Mouse (Mus musculus) induced T-regulatory cell, adult 2 months (primary cell): Measurements from ENCODE around the gene Fchsd2.
A peak's percentile ranks its signal among the peaks of the same experiment; 100 is the strongest.

Experiments used
- DNase-seq: peaks from one replicate; pipeline ENCODE4 v3.0.0-alpha.2; 2012; ENCODE audit warnings: low read depth

The Fchsd2 gene

DNA sequence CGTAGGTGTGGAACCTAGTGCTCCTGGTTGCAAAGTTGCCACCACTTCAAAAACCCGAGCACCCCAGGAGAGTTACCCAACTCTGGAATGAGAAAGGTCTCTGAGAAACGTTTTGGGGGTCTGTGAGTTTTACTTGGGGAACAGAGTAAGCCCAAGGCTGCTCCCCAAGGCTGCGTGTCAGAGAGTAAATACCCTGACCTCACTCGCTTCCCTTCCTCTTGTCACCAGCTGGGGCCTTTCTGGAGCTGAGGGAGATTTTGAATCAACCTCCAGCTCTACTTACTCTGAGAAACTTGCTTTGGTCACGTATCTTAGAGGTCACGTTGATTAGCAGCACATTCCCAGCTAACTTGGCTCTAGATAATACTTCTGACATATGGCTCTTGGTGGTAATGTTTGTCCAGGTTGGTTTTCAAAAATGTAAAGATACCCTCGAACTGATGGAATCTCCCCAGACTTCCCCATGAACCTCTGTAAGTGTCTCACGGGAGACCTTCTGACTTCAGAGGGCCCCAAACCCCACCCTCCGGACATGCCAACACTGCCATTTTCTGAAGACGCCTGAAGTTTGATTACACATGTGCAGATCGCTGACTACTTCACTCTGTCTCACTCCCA, 20.4 kb upstream of the Fchsd2 start:
- peak; percentile 56 for DNase-seq

DNA sequence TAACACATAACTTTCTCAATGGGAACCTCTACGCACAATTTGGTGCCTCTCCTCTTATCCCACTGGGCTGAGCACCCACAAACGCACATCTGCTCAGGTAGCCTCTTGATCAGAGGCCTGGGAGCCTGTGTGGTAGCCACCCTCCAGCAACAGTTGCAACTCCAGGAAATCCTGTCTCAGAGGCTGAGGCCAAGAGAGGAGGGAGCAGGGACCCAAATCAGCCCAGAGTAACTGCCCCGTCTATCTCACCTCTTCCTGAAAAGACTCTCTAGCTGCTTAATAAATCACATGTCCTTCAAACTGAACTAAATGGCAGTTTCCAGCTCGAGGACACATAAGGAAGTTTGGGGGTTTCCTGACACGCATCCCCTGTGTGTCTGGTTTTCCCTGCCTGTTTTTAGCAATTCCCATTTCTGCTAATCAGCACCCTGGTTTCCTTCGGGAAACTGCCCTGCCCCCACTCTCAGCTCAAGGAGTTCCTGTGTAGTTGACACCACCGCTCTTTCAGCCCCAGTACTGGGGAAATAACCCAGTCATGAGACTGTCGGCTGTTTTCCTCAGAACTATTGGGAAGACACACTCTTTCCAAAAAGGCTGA, 18.4 kb upstream of the Fchsd2 start:
- DNase-seq: no peak

DNA sequence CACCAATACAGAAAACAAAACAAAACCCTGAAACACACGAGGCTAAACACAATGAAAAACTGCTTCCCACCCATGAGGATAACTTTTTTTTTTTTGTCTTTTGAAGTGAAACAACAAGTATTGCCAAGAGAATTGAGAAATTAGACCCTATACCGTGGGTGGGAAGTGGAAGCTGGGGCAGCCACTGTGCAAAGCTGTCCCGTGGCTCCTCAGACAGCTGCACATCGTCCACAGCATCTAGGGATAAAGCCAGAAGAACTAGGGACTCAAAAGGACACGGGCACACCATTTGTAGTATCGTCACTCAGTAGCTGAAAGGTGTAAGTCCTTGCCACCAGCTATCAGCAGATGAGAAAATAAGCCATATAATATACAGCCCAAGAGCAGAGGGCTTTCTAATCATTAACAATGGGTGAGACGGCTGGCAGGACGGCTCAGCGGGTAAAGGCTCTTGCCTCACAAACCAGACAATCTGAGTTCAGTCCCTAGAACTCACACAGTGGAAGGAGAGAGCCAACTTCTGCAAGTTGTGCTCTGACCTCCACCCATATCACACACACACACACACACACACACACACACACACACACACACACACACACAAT, 9.0 kb upstream of the Fchsd2 start:
- no peak for DNase-seq

DNA sequence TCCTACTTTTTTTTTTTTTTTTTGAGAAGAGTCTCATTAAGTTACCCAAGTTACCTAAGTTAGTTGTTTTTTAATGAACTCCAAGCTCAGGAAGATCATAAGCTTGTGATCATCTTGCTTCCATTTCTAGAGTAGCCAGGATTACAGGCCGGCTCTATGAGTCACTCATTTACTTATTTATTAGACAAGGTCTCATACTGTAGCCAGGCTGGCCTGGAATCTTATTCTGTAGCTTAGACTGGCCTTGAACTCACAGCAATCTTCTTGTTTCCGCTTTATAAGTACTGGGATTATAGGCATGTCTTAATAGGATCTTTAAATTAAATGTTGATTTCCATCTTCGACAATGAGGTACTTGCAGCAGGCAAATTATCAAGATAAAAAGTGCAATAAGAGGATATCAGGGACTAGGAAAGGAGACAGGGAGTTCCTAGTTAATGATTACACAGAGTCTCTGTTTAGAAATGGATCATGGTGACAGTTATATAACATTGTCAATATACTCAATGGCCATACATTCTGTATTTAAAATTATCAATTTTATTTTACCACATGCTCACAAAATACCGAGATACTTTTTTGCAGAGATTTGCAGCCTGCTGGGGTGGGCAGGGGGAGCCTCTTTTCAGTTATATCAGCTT, 7.7 kb upstream of the Fchsd2 start:
- DNase-seq: no peak

- DNase-seq: no peak
These were observed 6.9 kb upstream of the Fchsd2 start for GRCm38 (mm10) chr7:101085779-101086178.

DNA sequence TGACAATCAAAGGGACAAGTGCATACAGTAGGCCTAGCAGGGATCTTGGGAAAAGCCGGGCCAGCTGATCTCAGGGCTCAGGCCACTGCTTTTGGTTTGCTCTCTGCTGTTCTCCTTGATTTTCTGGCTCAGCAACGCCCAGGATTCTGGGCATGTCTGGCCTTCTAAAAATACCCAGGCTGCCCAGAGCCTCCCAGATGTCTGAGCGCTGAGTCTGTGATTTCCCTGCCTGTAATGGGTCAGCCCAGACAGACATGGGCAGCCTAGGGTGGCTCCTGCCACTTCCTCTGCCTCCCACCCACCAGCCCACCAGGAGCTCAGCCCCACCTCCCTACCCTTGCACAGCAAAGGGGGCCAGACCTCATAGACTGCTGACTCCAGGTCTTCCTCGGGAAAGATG, 4.0 kb upstream of the Fchsd2 start:
- no peak for DNase-seq

GRCm38 (mm10) chr7:101089242-101089641, 3.4 kb upstream of the Fchsd2 start:
- no peak for DNase-seq

DNA sequence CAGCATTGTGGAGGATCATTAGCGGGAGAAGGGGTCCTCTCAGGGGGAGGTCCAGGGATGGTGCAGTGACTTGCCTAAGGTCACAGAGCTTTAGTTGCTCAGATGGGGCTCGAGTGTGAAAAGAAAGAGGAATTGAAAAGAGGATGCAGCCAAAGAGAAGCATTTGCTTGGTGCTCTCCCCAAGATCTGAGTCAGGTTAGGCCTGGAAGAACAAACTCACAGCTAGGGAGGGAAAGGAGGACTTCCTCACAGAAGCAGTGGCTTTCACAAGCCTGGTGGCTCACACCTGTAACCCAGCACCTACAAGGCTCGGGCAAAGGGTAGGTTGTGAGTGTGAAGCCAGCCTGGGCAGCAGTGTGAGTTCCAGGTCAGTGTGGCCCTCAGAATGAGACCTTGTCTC, 568 bp downstream of the Fchsd2 start:
- DNase-seq: peak; percentile 39

- DNase-seq: peak; percentile 78
These were observed 2.1 kb downstream of the Fchsd2 start for GRCm38 (mm10) chr7:101094746-101095145.

GRCm38 (mm10) chr7:101095560-101095959, 2.9 kb downstream of the Fchsd2 start:
- DNase-seq: peak; percentile 42

DNA sequence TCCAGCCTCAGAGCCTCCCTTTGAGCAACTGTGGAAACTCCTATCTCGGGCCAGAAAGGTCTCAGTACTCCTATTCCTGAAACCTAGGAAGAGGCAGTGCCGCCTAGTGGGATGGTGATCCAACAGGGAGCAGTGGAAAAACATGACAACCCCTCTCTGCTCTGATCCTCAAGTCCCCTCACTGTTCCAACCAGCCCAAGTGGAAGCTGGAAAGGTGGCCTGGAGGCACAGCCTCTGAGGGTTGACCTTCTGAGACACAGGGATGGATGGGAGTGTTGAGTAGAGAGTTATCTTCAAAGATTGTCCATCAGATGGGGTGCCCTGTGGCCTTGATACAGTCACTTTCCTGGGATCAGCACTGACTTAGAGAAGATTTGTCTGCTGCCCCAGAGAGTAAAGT, 3.9 kb downstream of the Fchsd2 start:
- DNase-seq: no peak

GRCm38 (mm10) chr7:101097084-101097483, 4.4 kb downstream of the Fchsd2 start:
- no peak for DNase-seq

GRCm38 (mm10) chr7:101099981-101100380, 7.3 kb downstream of the Fchsd2 start:
- no peak for DNase-seq

GRCm38 (mm10) chr7:101101156-101101691, 8.6 kb downstream of the Fchsd2 start:
- no peak for DNase-seq

- DNase-seq: no peak
These were observed 14.0 kb downstream of the Fchsd2 start for GRCm38 (mm10) chr7:101106666-101107065.

DNA sequence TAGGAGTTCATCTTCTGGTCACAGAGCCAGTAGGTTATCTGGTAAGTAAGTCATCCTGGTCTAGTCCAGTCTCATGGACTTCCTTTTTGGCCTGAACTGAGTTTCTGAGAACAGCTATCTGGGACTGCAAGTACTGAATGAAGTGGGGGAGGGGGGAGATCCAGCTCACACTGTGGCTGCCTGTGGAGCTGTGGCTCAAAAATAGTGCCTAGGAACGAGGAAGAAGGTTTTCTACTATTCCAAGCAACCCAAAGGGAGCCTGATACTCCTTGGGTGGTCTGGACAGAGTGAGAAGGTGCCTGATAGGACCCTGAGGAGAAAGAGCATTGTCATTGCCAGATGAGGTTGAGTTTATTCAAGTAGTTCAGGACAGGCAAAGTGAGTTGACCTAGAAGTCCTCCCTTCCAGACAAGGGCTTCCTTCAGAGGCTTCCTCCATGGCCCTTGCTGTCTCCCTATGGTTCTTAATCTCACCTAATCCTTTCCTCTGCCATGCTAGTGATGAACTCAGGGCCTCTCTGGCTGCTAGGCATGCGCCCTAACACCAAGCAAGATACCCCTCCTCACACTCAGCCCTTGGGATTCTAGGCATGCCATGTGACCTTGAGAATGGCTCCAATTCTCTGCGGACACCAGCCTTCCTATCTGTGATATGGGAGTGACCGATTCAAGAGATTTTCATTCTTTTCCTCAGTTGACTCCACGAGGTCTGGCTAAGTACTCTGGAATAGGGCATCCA, 14.6 kb downstream of the Fchsd2 start:
- DNase-seq: peak; percentile 39

DNA sequence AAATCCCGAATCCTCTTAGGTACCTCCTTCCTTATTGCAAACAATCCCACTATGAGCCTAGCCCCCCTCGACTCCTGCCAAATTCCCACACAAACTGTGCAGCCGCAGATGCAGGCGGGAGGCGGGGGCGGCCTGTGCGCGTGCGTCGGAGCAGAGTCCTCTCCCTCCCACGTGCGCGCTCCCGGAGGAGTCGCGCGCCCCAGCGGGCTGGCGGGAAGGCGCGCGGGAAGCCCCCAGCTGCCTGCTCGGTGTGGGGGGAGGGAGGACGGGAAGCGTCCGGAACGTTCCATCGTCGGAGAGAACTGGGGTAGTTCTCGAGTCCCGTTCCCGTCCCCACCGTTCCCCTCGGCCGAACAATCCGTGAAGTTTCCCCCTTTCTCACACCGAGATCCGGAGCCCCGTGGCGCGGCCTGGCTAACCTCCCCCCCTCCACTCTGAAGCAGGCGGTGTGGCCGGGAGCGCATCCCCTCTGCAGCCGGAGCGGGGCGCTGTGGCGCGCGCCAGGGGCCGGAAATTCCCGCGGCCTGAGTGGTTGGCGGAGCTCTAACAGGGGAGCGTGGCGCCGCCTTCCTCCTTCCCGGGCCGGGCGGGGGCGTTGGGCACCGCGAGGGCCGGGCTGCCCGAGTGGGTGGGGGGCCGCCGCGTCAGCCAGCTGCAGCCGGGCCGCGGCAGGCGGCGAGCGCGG, 15.4 kb downstream of the Fchsd2 start:
- DNase-seq: peak; percentile 96

DNA sequence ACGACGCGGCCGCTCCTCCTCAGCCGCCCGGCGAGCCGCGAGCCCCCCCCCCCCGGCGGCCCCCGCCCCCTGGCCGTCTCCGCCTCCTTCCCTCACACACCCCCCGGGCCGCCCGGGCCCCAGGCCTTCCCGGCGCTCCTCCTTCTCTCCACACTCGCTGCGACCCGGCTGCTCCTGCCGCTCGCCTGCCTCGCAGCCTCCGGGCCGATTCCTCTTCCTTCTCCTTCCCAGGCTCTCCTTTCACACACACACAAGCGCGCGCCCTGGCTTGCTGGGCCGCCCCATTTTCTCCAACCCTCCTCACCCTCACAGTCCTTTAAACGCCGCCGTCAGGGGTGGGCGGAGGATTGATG, 16.0 kb downstream of the Fchsd2 start:
- DNase-seq: no peak

DNA sequence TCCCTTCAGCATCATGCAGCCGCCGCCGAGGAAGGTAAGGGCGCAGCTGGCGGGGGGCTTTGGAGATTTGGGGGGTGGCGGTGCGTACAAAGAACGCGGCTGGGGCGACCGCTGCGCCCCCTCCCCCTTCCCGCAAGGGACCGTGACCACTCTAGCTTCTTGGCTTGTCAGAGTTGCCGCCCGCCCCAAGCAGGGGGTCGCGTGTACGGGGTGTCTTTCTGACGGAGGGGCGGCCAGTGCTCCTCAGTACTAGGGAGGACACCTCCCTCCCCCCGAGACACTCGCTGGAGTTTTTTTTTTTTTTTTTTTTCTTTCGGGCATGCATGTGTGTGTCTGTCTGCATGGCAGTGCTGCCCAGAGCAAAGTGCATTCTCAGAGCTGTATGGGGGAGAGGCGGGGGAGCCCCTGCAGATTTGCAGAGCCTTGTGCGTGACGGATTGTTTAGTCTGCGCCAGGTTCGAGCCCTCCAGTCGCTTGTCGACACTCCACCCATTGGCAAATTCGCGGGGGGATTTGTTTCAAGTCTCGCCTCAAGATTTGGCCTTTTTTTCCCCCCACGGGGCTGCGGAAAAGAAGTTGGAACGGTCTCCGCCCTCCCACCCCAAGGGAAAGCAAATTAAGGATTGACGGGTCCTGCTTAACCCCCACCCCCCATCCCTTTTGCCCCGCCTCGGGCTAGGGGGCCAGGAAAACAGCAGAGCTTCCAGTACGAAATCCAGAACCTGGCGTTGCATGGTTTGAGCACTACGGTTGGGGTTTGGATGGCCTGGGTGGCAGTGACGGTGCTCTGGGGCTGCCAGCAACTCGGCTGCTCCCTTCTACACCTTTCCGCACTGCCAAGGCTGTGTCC, 16.6 kb downstream of the Fchsd2 start:
- no peak for DNase-seq

- DNase-seq: no peak
These were observed 17.2 kb downstream of the Fchsd2 start for GRCm38 (mm10) chr7:101109856-101110350.

- DNase-seq: peak; percentile 71
These were observed 20.7 kb downstream of the Fchsd2 start for GRCm38 (mm10) chr7:101113410-101113809.
